Mouse (Mus musculus): ENCODE data around the gene Bach1. TPM values are rescaled to one million over a fixed set of nuclear protein-coding genes. Genes with fewer than 3 reads are reported as not detected.

Bach1 gene
- 10 to 100 TPM; 28.3 to 31.8 TPM for total RNA-seq (2021)
- long read RNA-seq, experiment 1, partial matches to known transcripts: 0 of 5 reads
- long read RNA-seq, experiment 1, other reads (novel, unspliced or antisense): 5 of 5 reads
- long read RNA-seq, experiment 2, partial matches to known transcripts: 0 of 5 reads
- long read RNA-seq, experiment 2, other reads (novel, unspliced or antisense): 5 of 5 reads

GRCm38 (mm10) chr16:87698692-87699305 is at the start of gene Bach1:
Gene Bach1 (plus strand): TSS chr16:87698945.
- DNase-seq: peak; percentile 94 to 96

- no peak for DNase-seq
These were observed 46.4 kb upstream of the Bach1 start for GRCm38 (mm10) chr16:87652344-87652743.

- DNase-seq: no peak
These were observed 45.8 kb upstream of the Bach1 start for GRCm38 (mm10) chr16:87652924-87653323.

GRCm38 (mm10) chr16:87654016-87654575 is 44.6 kb upstream of the Bach1 start:
- DNase-seq: no peak

GRCm38 (mm10) chr16:87655005-87655404 is 43.7 kb upstream of the Bach1 start:
- peak in 1 of 2 experiments; percentile 48 for DNase-seq

GRCm38 (mm10) chr16:87655579-87655978 is 43.2 kb upstream of the Bach1 start:
- DNase-seq: no peak

- no peak for DNase-seq
These were observed 42.0 kb upstream of the Bach1 start for GRCm38 (mm10) chr16:87656771-87657170.

GRCm38 (mm10) chr16:87657291-87657690 is 41.5 kb upstream of the Bach1 start:
- no peak for DNase-seq

- DNase-seq: peak; percentile 66 to 87
These were observed 37.7 kb upstream of the Bach1 start for GRCm38 (mm10) chr16:87661024-87661471.

- DNase-seq: no peak
These were observed 37.1 kb upstream of the Bach1 start for GRCm38 (mm10) chr16:87661636-87662035.

- DNase-seq: no peak
These were observed 36.2 kb upstream of the Bach1 start for GRCm38 (mm10) chr16:87662528-87662927.

GRCm38 (mm10) chr16:87663890-87664289 is 34.9 kb upstream of the Bach1 start:
- DNase-seq: peak; percentile 50 to 82

GRCm38 (mm10) chr16:87665246-87665645 is 33.5 kb upstream of the Bach1 start:
- DNase-seq: no peak

- no peak for DNase-seq
These were observed 32.8 kb upstream of the Bach1 start for GRCm38 (mm10) chr16:87665752-87666619.

GRCm38 (mm10) chr16:87666620-87667004 is 32.1 kb upstream of the Bach1 start:
- DNase-seq: no peak

- no peak for DNase-seq
These were observed 30.7 kb upstream of the Bach1 start for GRCm38 (mm10) chr16:87668002-87668401.

GRCm38 (mm10) chr16:87670091-87670820 is 28.5 kb upstream of the Bach1 start:
- DNase-seq: no peak

GRCm38 (mm10) chr16:87670821-87671165 is 28.0 kb upstream of the Bach1 start:
- DNase-seq: peak; percentile 35 to 36

- DNase-seq: peak in 1 of 2 experiments; percentile 23
These were observed 27.4 kb upstream of the Bach1 start for GRCm38 (mm10) chr16:87671336-87671735.

- DNase-seq: no peak
These were observed 25.6 kb upstream of the Bach1 start for GRCm38 (mm10) chr16:87673155-87673554.

GRCm38 (mm10) chr16:87676182-87676581 is 22.6 kb upstream of the Bach1 start:
- no peak for DNase-seq

GRCm38 (mm10) chr16:87678667-87679066 is 20.1 kb upstream of the Bach1 start:
- DNase-seq: no peak
